In genomic region chr12:69758221-69759185, GRCm38 (mm10) we compare ENCODE assay signal across 8 mouse cellular contexts. TPM values are rescaled to one million over a fixed set of nuclear protein-coding genes. Genes with fewer than 3 reads are reported as not detected.
A peak's percentile ranks its signal among the peaks of the same experiment; 100 is the strongest.
DNase-seq lines count a peak whose midpoint lies in the region; ATAC-seq and TF ChIP-seq lines count a peak whose summit lies in the region.

No protein-coding gene starts in this region.

- ATAC-seq in stomach, embryonic 14.5 days (ENCODE audit: insufficient number of reproducible peaks, insufficient read depth, low FRiP score, low read depth), result 0 out of 2 replicates have a peak, but pooled peaks have one; percentile 26

- no peaks in the 10 kb centered on the region for H3K27me3 ChIP-seq in heart, adult 2 months (ENCODE audit: control insufficient read depth, insufficient read depth, low read length)
- H3K27me3 ChIP-seq in stomach, embryonic 14.5 days (ENCODE audit: control insufficient read depth, insufficient read depth, low read length), result no peaks in the 10 kb centered on the region

- TF ChIP-seq CTCF in heart, adult 2 months (IDR thresholded peaks at IDR 0.05), result no peak

- H3K4me2 ChIP-seq in stomach, embryonic 14.5 days (replicated peaks; ENCODE audit: low read depth, low read length), result peak overlapping the region; percentile 50

- WGBS in heart, adult 2 months, result 5% methylated on average over 22 of the region's 22 CpGs
- 4% methylated on average over 21 of the region's 22 CpGs for WGBS in stomach, embryonic 14.5 days

- peaks cover 3% of the 10 kb centered on the region for H3K4me1 ChIP-seq in heart, adult 2 months (ENCODE audit: control insufficient read depth, insufficient read depth, low read length)
- H3K4me1 ChIP-seq in stomach, embryonic 14.5 days (ENCODE audit: control insufficient read depth, insufficient read depth, low read length), result peaks cover 16% of the 10 kb centered on the region

- no peaks in the 10 kb centered on the region for H3K9me3 ChIP-seq in stomach, embryonic 14.5 days (ENCODE audit: control insufficient read depth, low read depth, low read length)

- no peak for TF ChIP-seq POLR2A in heart, adult 2 months (IDR thresholded peaks at IDR 0.05; ENCODE audit: insufficient read depth, low read depth, low read length)

- H3K9ac ChIP-seq in heart, adult 2 months (ENCODE audit: low read depth, low read length), result peak overlapping the region; percentile 43; the same call in 1 of the 2 replicates
- no peak overlapping the region for H3K9ac ChIP-seq in stomach, embryonic 14.5 days (replicated peaks; ENCODE audit: low read depth, low read length)

- no peaks in the 10 kb centered on the region for H3K79me2 ChIP-seq in heart, adult 2 months (replicated peaks; ENCODE audit: control insufficient read depth, insufficient read depth, low read length)

- intact Hi-C loops in heart, adult 2 months (cut with DNase I), result loop anchor here (1.0 to 10.0 kb wide), 3 partner anchors 134 to 386 kb away; partner anchors contain the start of genes Atl1 and Map4k5
- intact Hi-C loops in left cerebral cortex, postnatal 36 days (cut with DNase I), result loop anchor here (5.0 kb wide), 1 partner anchor 134 kb away; the partner anchor contains the start of genes Atl1 and Map4k5

- peak overlapping the region; percentile 88 for H3K27ac ChIP-seq in heart, adult 2 months
- peak overlapping the region; percentile 53 for H3K27ac ChIP-seq in stomach, embryonic 14.5 days (ENCODE audit: low read length)

- H3K36me3 ChIP-seq in heart, adult 2 months (ENCODE audit: control insufficient read depth, insufficient read depth, low read length), result no peaks in the 10 kb centered on the region
- no peaks in the 10 kb centered on the region for H3K36me3 ChIP-seq in stomach, embryonic 14.5 days (ENCODE audit: control insufficient read depth, insufficient read depth, low read length)

- H3K4me3 ChIP-seq in heart, adult 2 months, result peak overlapping the region; percentile 36
- H3K4me3 ChIP-seq in stomach, embryonic 14.5 days (ENCODE audit: low read depth, low read length), result peak overlapping the region; percentile 11; the same call in 1 of the 2 replicates

- TF ChIP-seq EP300 in heart, adult 2 months (IDR thresholded peaks at IDR 0.05; ENCODE audit: insufficient read depth, low read depth, low read length), result no peak

- peak; percentile 50 for DNase-seq in R1 (ENCODE audit: low read depth, low spot score)
- DNase-seq in c-Kit-positive CD71-positive TER-119-positive erythroid progenitor cells, embryonic 14.5 days (ENCODE audit: low spot score), result peak; percentile 66
- DNase-seq in heart, adult 2 months, result peak; percentile 42 to 50
- peak; percentile 72 for DNase-seq in kidney, adult 9 months
- DNase-seq in lung, postnatal 14 days, result peak; percentile 48
- no peak for DNase-seq in left cerebral cortex, postnatal 36 days (ENCODE audit: low spot score in 2 of 2)
- DNase-seq in left cerebral cortex, adult 11 months (ENCODE audit: low spot score), result no peak

RNA-seq across cellular contexts. Expression of gene Cdkl1, which starts 32.6 kb away (rescaled TPM):
- total RNA-seq in heart, adult 2 months (2021), result 10 to 100 TPM in 1 of 2 experiments, 1 to 10 TPM in 1; 9.3 to 11.2 TPM
- 2.0 and 3.0 TPM in 2 replicates for polyA plus RNA-seq in heart, adult 2 months (2012; rRNA removed)
- 1.1 and 2.4 TPM in 2 replicates for polyA plus RNA-seq in stomach, embryonic 14.5 days (2014; fragmentation: Nextera tagmentation; extraction: Ambion mirVana)
- 10 to 100 TPM; 26.8 to 37.5 TPM for total RNA-seq in left cerebral cortex, postnatal 36 days (2021)

RNA-seq across cellular contexts. Expression of gene Atp5s, which starts 33.8 kb away (rescaled TPM):
- total RNA-seq in heart, adult 2 months (2021), result 10 to 100 TPM; 31.5 to 34.7 TPM
- polyA plus RNA-seq in heart, adult 2 months (2012; rRNA removed), result 22.5 and 56.1 TPM in 2 replicates
- polyA plus RNA-seq in stomach, embryonic 14.5 days (2014; fragmentation: Nextera tagmentation; extraction: Ambion mirVana), result 33.6 and 37.2 TPM in 2 replicates
- 10 to 100 TPM; 32.0 to 34.7 TPM for total RNA-seq in left cerebral cortex, postnatal 36 days (2021)

RNA-seq across cellular contexts. Expression of gene L2hgdh, which starts 33.8 kb away (rescaled TPM):
- 10 to 100 TPM; 41.9 to 49.4 TPM for total RNA-seq in heart, adult 2 months (2021)
- polyA plus RNA-seq in heart, adult 2 months (2012; rRNA removed), result 13.8 and 33.4 TPM in 2 replicates
- 18.3 and 19.6 TPM in 2 replicates for polyA plus RNA-seq in stomach, embryonic 14.5 days (2014; fragmentation: Nextera tagmentation; extraction: Ambion mirVana)
- 10 to 100 TPM; 15.4 to 18.6 TPM for total RNA-seq in left cerebral cortex, postnatal 36 days (2021)

Comparison
In these comparisons a context has a peak if more than half of its experiments do, and no peak if none do; other contexts are left out.
1. DNase-seq: peak in R1 (single experiment), c-Kit-positive CD71-positive TER-119-positive erythroid progenitor cells, embryonic 14.5 days (single experiment), heart, adult 2 months (2 of 2), kidney, adult 9 months (single experiment) and lung, postnatal 14 days (single experiment); none in left cerebral cortex, postnatal 36 days (0 of 2) and left cerebral cortex, adult 11 months (single experiment).